Mouse (Mus musculus): Measurements from ENCODE around the gene Vps13c. TPM values are rescaled to one million over a fixed set of nuclear protein-coding genes. Genes with fewer than 3 reads are reported as not detected.

Gene Vps13c
- polyA plus RNA-seq, 1 experiment from 2014 or later = 9.9 TPM

DNA sequence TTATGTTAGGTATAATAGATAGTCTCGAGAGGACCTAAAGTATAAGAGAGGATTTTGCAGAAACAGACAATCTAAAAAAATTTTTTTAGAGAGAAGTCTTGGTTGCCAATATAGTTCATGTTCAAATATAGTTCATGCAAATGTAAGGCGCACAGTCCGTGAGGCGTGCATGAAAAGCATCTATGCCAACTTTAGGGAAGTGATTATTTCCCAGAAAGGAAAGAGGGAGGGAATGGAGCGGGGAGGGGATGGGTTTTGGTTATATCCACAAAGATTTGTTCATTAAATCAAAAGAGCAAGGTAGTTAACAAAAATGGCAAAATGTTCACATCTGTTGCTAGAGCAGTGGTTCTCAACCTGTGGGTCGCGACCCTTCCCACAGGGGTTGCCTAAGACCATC, 166.4 kb downstream of the Vps13c start:
- H3K27ac ChIP-seq (ENCODE audit: low read length) = no peak overlapping the region
- no peaks in the 10 kb centered on the region for H3K27me3 ChIP-seq (ENCODE audit: control insufficient read depth, insufficient read depth, low read depth, low read length)
- no peak overlapping the region for H3K4me2 ChIP-seq (ENCODE audit: low read length)
- H3K4me1 ChIP-seq (ENCODE audit: control insufficient read depth, insufficient read depth, low read length) = no peaks in the 10 kb centered on the region
- H3K9me3 ChIP-seq (replicated peaks; ENCODE audit: control insufficient read depth, low read length, poor library complexity, severe bottlenecking) = no peaks in the 10 kb centered on the region
- no peak overlapping the region for H3K4me3 ChIP-seq (ENCODE audit: low read depth, low read length)
- H3K36me3 ChIP-seq (ENCODE audit: control insufficient read depth, insufficient read depth, low read length) = no peaks in the 10 kb centered on the region
- H3K9ac ChIP-seq (ENCODE audit: low read depth, low read length) = no peak overlapping the region
- ATAC-seq = no peak
- 95% methylated on average over 7 of the region's 7 CpGs for WGBS

DNA sequence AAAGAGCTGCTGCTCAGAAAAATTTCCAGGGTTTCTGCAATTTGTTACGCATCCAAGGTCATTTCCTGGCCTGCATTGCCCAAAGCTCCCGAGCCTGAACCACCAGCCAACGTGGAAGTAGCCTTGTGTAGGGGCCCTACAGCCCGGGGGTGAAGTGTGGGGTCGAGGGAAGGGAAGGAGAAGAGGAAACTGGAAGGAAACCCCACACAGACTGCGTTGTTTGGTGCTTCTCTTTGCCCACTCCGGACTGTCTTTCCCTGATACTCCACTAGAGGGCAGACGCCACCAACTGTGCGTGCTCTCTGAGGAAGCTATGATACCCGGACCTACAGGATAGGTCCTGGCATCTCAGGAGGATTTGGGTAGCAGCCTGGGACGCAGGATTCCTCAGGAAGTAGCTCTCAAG, 174.8 kb downstream of the Vps13c start:
- 8% methylated on average over 11 of the region's 11 CpGs for WGBS
- Histone ChIP-seq H3K9ac (ENCODE audit: low read depth, low read length) (no peak overlapping the region), H3K27ac (ENCODE audit: low read length) (no peak overlapping the region), H3K4me2 (ENCODE audit: low read length) (no peak overlapping the region), H3K27me3 (ENCODE audit: control insufficient read depth, insufficient read depth, low read depth, low read length) (no peaks in the 10 kb centered on the region), H3K36me3 (ENCODE audit: control insufficient read depth, insufficient read depth, low read length) (no peaks in the 10 kb centered on the region), H3K9me3 (replicated peaks; ENCODE audit: control insufficient read depth, low read length, poor library complexity, severe bottlenecking) (no peaks in the 10 kb centered on the region), H3K4me3 (ENCODE audit: low read depth, low read length) (no peak overlapping the region), H3K4me1 (ENCODE audit: control insufficient read depth, insufficient read depth, low read length) (no peaks in the 10 kb centered on the region)
- peak; percentile 64; the same call in 1 of the 2 replicates for ATAC-seq

DNA sequence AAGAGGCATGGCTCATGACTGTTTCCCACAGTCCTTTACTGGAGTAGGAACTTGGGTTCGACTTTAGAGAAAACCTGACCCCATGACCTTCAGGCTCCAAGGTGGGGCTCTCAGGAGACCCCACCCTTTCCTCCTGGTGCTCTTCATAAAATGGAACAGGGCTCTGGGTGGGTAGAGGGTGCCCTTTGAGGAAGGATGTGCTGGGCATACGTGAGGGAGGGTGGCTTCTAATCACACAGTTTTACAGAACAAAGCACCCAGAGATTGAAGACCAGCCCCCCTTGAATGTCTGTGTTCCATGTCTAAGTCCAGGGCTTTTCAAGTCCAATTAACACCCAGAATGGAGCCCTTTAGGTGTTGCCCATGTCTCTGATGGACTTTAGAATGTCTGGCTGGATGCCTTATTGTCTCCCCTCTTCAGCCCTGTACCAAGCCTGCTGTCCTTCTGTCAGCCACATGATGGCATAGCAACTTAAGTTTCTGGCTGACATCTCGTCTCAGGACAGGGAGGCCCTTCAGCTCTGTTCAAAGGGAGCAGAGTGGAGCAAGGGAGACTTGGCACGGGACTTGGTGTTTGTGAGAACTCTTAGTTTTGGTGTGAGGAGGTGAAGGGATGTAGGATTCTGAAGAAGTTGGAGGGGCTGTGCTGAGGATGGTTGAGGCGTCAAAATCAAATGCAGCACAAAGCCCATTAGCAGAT, 176.2 kb downstream of the Vps13c start:
- H3K27ac ChIP-seq (ENCODE audit: low read length) = no peak overlapping the region
- no peaks in the 10 kb centered on the region for H3K9me3 ChIP-seq (replicated peaks; ENCODE audit: control insufficient read depth, low read length, poor library complexity, severe bottlenecking)
- H3K4me3 ChIP-seq (ENCODE audit: low read depth, low read length) = no peak overlapping the region
- no peaks in the 10 kb centered on the region for H3K27me3 ChIP-seq (ENCODE audit: control insufficient read depth, insufficient read depth, low read depth, low read length)
- 52% methylated on average over 5 of the region's 5 CpGs for WGBS
- no peaks in the 10 kb centered on the region for H3K4me1 ChIP-seq (ENCODE audit: control insufficient read depth, insufficient read depth, low read length)
- peak; percentile 86 for ATAC-seq
- no peak overlapping the region for H3K9ac ChIP-seq (ENCODE audit: low read depth, low read length)
- no peak overlapping the region for H3K4me2 ChIP-seq (ENCODE audit: low read length)
- no peaks in the 10 kb centered on the region for H3K36me3 ChIP-seq (ENCODE audit: control insufficient read depth, insufficient read depth, low read length)

DNA sequence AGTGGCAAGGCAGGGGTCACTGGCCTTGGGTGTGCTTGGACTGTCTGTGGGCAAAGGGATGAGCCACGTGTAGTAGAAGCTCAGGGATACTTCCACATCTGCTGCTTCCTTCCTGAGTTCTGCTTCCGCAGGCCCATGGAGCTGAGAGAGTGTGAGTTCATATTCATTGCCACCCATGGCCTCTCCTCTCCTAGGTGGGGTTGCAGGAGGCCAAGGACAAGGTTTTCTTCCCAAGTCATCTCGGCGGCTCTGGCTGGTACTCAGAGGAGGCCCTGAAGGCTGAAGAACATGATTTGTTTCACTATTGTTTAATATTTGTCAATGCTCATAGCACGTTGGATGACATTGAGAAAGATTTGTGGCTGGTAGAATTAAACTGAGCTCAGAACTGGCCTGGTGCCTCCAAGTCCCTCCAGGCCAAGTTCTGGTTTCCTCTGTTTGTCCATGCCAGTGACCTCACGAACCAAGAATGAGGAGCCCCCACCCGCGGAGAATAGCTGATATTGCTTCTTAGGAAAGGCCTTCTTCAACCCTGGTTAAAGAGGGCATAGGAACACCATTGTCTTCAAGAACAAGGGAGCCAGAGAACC, 180.7 kb downstream of the Vps13c start:
- WGBS = 90% methylated on average over 8 of the region's 8 CpGs
- no peaks in the 10 kb centered on the region for H3K27me3 ChIP-seq (ENCODE audit: control insufficient read depth, insufficient read depth, low read depth, low read length)
- H3K36me3 ChIP-seq (ENCODE audit: control insufficient read depth, insufficient read depth, low read length) = no peaks in the 10 kb centered on the region
- no peaks in the 10 kb centered on the region for H3K4me1 ChIP-seq (ENCODE audit: control insufficient read depth, insufficient read depth, low read length)
- H3K9ac ChIP-seq (ENCODE audit: low read depth, low read length) = no peak overlapping the region
- no peak overlapping the region for H3K4me2 ChIP-seq (ENCODE audit: low read length)
- H3K27ac ChIP-seq (ENCODE audit: low read length) = no peak overlapping the region
- no peak for ATAC-seq
- no peak overlapping the region for H3K4me3 ChIP-seq (ENCODE audit: low read depth, low read length)
- no peaks in the 10 kb centered on the region for H3K9me3 ChIP-seq (replicated peaks; ENCODE audit: control insufficient read depth, low read length, poor library complexity, severe bottlenecking)

DNA sequence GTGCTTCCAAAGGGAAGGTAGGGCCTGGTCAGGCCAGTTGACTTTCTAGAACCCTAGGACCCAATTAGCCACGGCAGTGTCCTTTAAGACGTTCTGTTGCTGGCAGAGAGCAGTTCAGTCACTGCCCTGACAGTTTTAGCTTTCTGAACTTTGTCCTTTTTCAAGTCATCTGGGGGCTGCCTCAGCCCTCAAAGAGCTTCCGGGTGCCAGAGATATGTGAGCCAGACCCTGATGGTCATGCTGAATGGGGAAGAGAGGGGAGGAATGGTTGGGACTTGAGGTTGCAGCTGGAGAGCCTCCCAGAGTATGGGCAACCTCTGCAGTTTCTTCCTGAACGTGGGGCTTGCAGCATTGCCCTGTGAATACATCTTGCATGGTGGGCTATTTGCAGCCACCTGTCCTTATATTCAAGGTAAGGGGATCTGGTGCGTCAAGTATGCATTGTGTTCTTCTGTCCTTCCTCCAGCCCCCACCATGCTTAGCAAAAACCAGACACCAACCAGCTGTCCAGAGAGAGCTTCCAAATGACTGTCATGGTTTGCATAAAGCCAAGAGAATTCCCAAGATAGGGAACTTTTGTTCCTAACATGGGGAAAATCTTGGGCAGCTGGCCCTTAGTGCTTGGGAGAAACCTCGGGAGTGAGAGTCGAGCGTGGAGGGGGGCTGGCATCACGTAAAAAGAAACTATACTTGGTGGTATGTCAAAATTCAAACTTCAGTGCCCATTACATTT, 182.3 kb downstream of the Vps13c start:
- Histone ChIP-seq H3K4me2 (ENCODE audit: low read length) (no peak overlapping the region), H3K27ac (ENCODE audit: low read length) (no peak overlapping the region), H3K4me1 (ENCODE audit: control insufficient read depth, insufficient read depth, low read length) (no peaks in the 10 kb centered on the region), H3K27me3 (ENCODE audit: control insufficient read depth, insufficient read depth, low read depth, low read length) (no peaks in the 10 kb centered on the region), H3K4me3 (ENCODE audit: low read depth, low read length) (no peak overlapping the region), H3K9me3 (replicated peaks; ENCODE audit: control insufficient read depth, low read length, poor library complexity, severe bottlenecking) (no peaks in the 10 kb centered on the region), H3K36me3 (ENCODE audit: control insufficient read depth, insufficient read depth, low read length) (no peaks in the 10 kb centered on the region), H3K9ac (ENCODE audit: low read depth, low read length) (no peak overlapping the region)
- WGBS = 89% methylated on average over 9 of the region's 9 CpGs
- no peak for ATAC-seq

DNA sequence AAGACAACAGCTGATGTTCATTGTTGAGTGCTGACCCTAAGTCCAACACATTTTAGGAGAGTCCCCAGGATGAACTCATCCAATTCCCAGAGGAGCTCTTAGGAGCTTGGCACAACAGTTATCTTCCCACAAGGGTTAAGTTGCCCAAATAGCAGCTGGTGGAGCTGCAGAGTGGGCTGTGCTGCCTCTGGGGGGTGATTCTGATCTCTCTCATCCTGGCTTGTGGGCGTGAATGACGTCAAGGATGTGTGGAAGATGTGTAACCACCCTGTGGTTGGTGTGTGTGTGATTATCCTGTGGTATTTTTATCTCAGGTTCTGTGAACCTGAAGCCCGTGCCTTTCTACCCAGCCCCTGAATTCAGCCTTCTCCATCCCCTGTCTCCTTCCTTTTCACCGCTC, 188.4 kb downstream of the Vps13c start:
- H3K4me2 ChIP-seq (ENCODE audit: low read length) = no peak overlapping the region
- H3K9me3 ChIP-seq (replicated peaks; ENCODE audit: control insufficient read depth, low read length, poor library complexity, severe bottlenecking) = no peaks in the 10 kb centered on the region
- WGBS = 74% methylated on average over 4 of the region's 4 CpGs
- no peak for ATAC-seq
- no peak overlapping the region for H3K4me3 ChIP-seq (ENCODE audit: low read depth, low read length)
- H3K9ac ChIP-seq (ENCODE audit: low read depth, low read length) = no peak overlapping the region
- H3K36me3 ChIP-seq (ENCODE audit: control insufficient read depth, insufficient read depth, low read length) = no peaks in the 10 kb centered on the region
- no peaks in the 10 kb centered on the region for H3K4me1 ChIP-seq (ENCODE audit: control insufficient read depth, insufficient read depth, low read length)
- no peak overlapping the region for H3K27ac ChIP-seq (ENCODE audit: low read length)
- no peaks in the 10 kb centered on the region; the same call in 1 of the 2 replicates for H3K27me3 ChIP-seq (ENCODE audit: control insufficient read depth, insufficient read depth, low read depth, low read length)

DNA sequence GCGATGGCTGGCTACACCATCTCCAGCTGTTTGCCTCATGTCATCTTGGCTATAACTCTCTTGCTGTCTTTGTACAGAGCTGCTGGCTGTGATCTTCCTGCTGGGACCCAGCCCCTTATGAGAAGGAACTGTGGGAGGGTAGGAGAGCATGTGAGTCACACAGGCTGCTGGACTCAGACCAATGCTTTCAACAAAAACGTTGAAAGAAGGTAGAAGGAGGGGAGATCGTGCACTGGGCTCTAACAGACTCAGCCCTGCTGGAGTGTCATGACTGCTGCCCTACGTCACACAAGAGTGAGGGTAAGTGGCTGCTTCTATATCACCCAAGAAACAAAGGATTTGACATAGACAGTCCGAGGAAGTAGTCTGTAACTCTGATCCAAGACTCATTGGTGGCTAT, 193.6 kb downstream of the Vps13c start:
- H3K27me3 ChIP-seq (ENCODE audit: control insufficient read depth, insufficient read depth, low read depth, low read length) = no peaks in the 10 kb centered on the region; the same call in 1 of the 2 replicates
- no peak for ATAC-seq
- no peaks in the 10 kb centered on the region for H3K9me3 ChIP-seq (replicated peaks; ENCODE audit: control insufficient read depth, low read length, poor library complexity, severe bottlenecking)
- H3K4me2 ChIP-seq (ENCODE audit: low read length) = no peak overlapping the region
- H3K9ac ChIP-seq (ENCODE audit: low read depth, low read length) = no peak overlapping the region
- no peak overlapping the region for H3K27ac ChIP-seq (ENCODE audit: low read length)
- no peak overlapping the region for H3K4me3 ChIP-seq (ENCODE audit: low read depth, low read length)
- WGBS = 78% methylated on average over 5 of the region's 5 CpGs
- no peaks in the 10 kb centered on the region for H3K36me3 ChIP-seq (ENCODE audit: control insufficient read depth, insufficient read depth, low read length)
- H3K4me1 ChIP-seq (ENCODE audit: control insufficient read depth, insufficient read depth, low read length) = no peaks in the 10 kb centered on the region

All from midbrain, embryonic 16.5 days (tissue).